Mouse (Mus musculus): ENCODE data around the gene Spsb1. TPM values are rescaled to one million over a fixed set of nuclear protein-coding genes. Genes with fewer than 3 reads are reported as not detected.

The Spsb1 gene
- polyA plus RNA-seq, 1 experiment from 2014 or later, result 19.2 TPM

- no peak overlapping the region for H3K9ac ChIP-seq (replicated peaks; ENCODE audit: low read depth)
- DNase-seq (ENCODE audit: low spot score), result no peak
- no peak for ATAC-seq
- no peak overlapping the region for H3K4me3 ChIP-seq (ENCODE audit: low read depth, low read length)
- no peak for TF ChIP-seq CTCF (IDR thresholded peaks at IDR 0.05)
- no peak for TF ChIP-seq EP300 (IDR thresholded peaks at IDR 0.05)
- no peaks in the 10 kb centered on the region for H3K9me3 ChIP-seq (ENCODE audit: low read length)
- no peaks in the 10 kb centered on the region for H3K36me3 ChIP-seq (ENCODE audit: insufficient read depth, low read length)
- H3K4me1 ChIP-seq (ENCODE audit: insufficient read depth, low read depth, low read length), result peaks cover 9% of the 10 kb centered on the region; the same call in 1 of the 2 replicates
- WGBS, result 75% methylated on average over 8 of the region's 8 CpGs
- H3K27ac ChIP-seq (ENCODE audit: low read length), result no peak overlapping the region
- H3K4me2 ChIP-seq (replicated peaks; ENCODE audit: low read depth, low read length), result no peak overlapping the region
- no peaks in the 10 kb centered on the region for H3K27me3 ChIP-seq (replicated peaks; ENCODE audit: insufficient read depth, low read length)
These were observed 78.8 kb downstream of the Spsb1 start for GRCm38 (mm10) chr4:149875986-149876501.

- no peak for TF ChIP-seq CTCF (IDR thresholded peaks at IDR 0.05)
- H3K9ac ChIP-seq (replicated peaks; ENCODE audit: low read depth), result no peak overlapping the region
- H3K9me3 ChIP-seq (ENCODE audit: low read length), result no peaks in the 10 kb centered on the region
- no peaks in the 10 kb centered on the region for H3K36me3 ChIP-seq (ENCODE audit: insufficient read depth, low read length)
- H3K4me1 ChIP-seq (ENCODE audit: insufficient read depth, low read depth, low read length), result peaks cover 9% of the 10 kb centered on the region; the same call in 1 of the 2 replicates
- no peak overlapping the region for H3K4me3 ChIP-seq (ENCODE audit: low read depth, low read length)
- 33% methylated on average over 6 of the region's 6 CpGs for WGBS
- no peak overlapping the region for H3K27ac ChIP-seq (ENCODE audit: low read length)
- peak; percentile 56 for DNase-seq (ENCODE audit: low spot score)
- no peak overlapping the region for H3K4me2 ChIP-seq (replicated peaks; ENCODE audit: low read depth, low read length)
- no peaks in the 10 kb centered on the region for H3K27me3 ChIP-seq (replicated peaks; ENCODE audit: insufficient read depth, low read length)
- ATAC-seq, result peak; percentile 13; the same call in 1 of the 2 replicates
These were observed 79.5 kb downstream of the Spsb1 start for GRCm38 (mm10) chr4:149875296-149875695.

- Histone ChIP-seq H3K9me3 (ENCODE audit: low read length) (no peaks in the 10 kb centered on the region), H3K27ac (ENCODE audit: low read length) (no peak overlapping the region), H3K9ac (replicated peaks; ENCODE audit: low read depth) (no peak overlapping the region), H3K27me3 (replicated peaks; ENCODE audit: insufficient read depth, low read length) (no peaks in the 10 kb centered on the region), H3K4me2 (replicated peaks; ENCODE audit: low read depth, low read length) (no peak overlapping the region), H3K4me1 (ENCODE audit: insufficient read depth, low read depth, low read length) (peaks cover 9% of the 10 kb centered on the region; the same call in 1 of the 2 replicates), H3K36me3 (ENCODE audit: insufficient read depth, low read length) (no peaks in the 10 kb centered on the region), H3K4me3 (ENCODE audit: low read depth, low read length) (no peak overlapping the region)
- 46% methylated on average over 6 of the region's 6 CpGs for WGBS
- no peak for DNase-seq (ENCODE audit: low spot score)
- no peak for ATAC-seq
- TF ChIP-seq EP300 (IDR thresholded peaks at IDR 0.05), result no peak
- TF ChIP-seq CTCF (IDR thresholded peaks at IDR 0.05), result no peak
These were observed 82.6 kb downstream of the Spsb1 start for GRCm38 (mm10) chr4:149872236-149872635.

GRCm38 (mm10) chr4:149871582-149871981, 83.3 kb downstream of the Spsb1 start:
- H3K27ac ChIP-seq (ENCODE audit: low read length), result peak overlapping the region; percentile 60; the same call in 1 of the 2 replicates
- WGBS, result 49% methylated on average over 7 of the region's 7 CpGs
- no peak for ATAC-seq
- H3K9me3 ChIP-seq (ENCODE audit: low read length), result no peaks in the 10 kb centered on the region
- no peaks in the 10 kb centered on the region for H3K36me3 ChIP-seq (ENCODE audit: insufficient read depth, low read length)
- peaks cover 9% of the 10 kb centered on the region; the same call in 1 of the 2 replicates for H3K4me1 ChIP-seq (ENCODE audit: insufficient read depth, low read depth, low read length)
- H3K9ac ChIP-seq (replicated peaks; ENCODE audit: low read depth), result no peak overlapping the region
- no peak overlapping the region for H3K4me3 ChIP-seq (ENCODE audit: low read depth, low read length)
- no peak for DNase-seq (ENCODE audit: low spot score)
- no peaks in the 10 kb centered on the region for H3K27me3 ChIP-seq (replicated peaks; ENCODE audit: insufficient read depth, low read length)
- TF ChIP-seq EP300 (IDR thresholded peaks at IDR 0.05) (no peak), CTCF (IDR thresholded peaks at IDR 0.05) (no peak)
- no peak overlapping the region for H3K4me2 ChIP-seq (replicated peaks; ENCODE audit: low read depth, low read length)

- peak; percentile 85 for TF ChIP-seq EP300 (IDR thresholded peaks at IDR 0.05)
- TF ChIP-seq CTCF (IDR thresholded peaks at IDR 0.05), result no peak
- H3K9me3 ChIP-seq (ENCODE audit: low read length), result no peaks in the 10 kb centered on the region
- H3K4me3 ChIP-seq (ENCODE audit: low read depth, low read length), result no peak overlapping the region
- peaks cover 6% of the 10 kb centered on the region; the same call in 1 of the 2 replicates for H3K4me1 ChIP-seq (ENCODE audit: insufficient read depth, low read depth, low read length)
- no peaks in the 10 kb centered on the region for H3K36me3 ChIP-seq (ENCODE audit: insufficient read depth, low read length)
- WGBS, result 45% methylated on average over 11 of the region's 11 CpGs
- H3K27ac ChIP-seq (ENCODE audit: low read length), result peak overlapping the region; percentile 60; the same call in 1 of the 2 replicates
- ATAC-seq (peak; percentile 88), DNase-seq (ENCODE audit: low spot score) (peak; percentile 90)
- no peaks in the 10 kb centered on the region for H3K27me3 ChIP-seq (replicated peaks; ENCODE audit: insufficient read depth, low read length)
- H3K9ac ChIP-seq (replicated peaks; ENCODE audit: low read depth), result no peak overlapping the region
- H3K4me2 ChIP-seq (replicated peaks; ENCODE audit: low read depth, low read length), result no peak overlapping the region
These were observed 83.8 kb downstream of the Spsb1 start for GRCm38 (mm10) chr4:149871014-149871413.

GRCm38 (mm10) chr4:149870412-149870811, 84.4 kb downstream of the Spsb1 start:
- no peak overlapping the region for H3K4me3 ChIP-seq (ENCODE audit: low read depth, low read length)
- 0 out of 2 replicates have a peak overlapping the region, but pooled peaks have one; percentile 44 for H3K27ac ChIP-seq (ENCODE audit: low read length)
- TF ChIP-seq CTCF (IDR thresholded peaks at IDR 0.05), result peak; percentile 57
- no peak for TF ChIP-seq EP300 (IDR thresholded peaks at IDR 0.05)
- DNase-seq (ENCODE audit: low spot score), result no peak
- no peak for ATAC-seq
- 0 out of 2 replicates have a peak, but pooled peaks cover 2% of the 10 kb centered on the region for H3K4me1 ChIP-seq (ENCODE audit: insufficient read depth, low read depth, low read length)
- H3K9ac ChIP-seq (replicated peaks; ENCODE audit: low read depth), result no peak overlapping the region
- H3K36me3 ChIP-seq (ENCODE audit: insufficient read depth, low read length), result no peaks in the 10 kb centered on the region
- H3K4me2 ChIP-seq (replicated peaks; ENCODE audit: low read depth, low read length), result no peak overlapping the region
- H3K27me3 ChIP-seq (replicated peaks; ENCODE audit: insufficient read depth, low read length), result no peaks in the 10 kb centered on the region
- H3K9me3 ChIP-seq (ENCODE audit: low read length), result no peaks in the 10 kb centered on the region

Measured in lung, postnatal 0 days (tissue).